Mouse (Mus musculus) lung, postnatal 25 days (tissue): ENCODE results near the gene Gucy2e.

Experiments used
- DNase-seq: peaks from one replicate; pipeline ENCODE4 v3.0.0; 2022; ENCODE audit warnings: low spot score

The Gucy2e gene

GRCm38 (mm10) chr11:69174722-69175121, 62.1 kb downstream of the Gucy2e start:
- no peak for DNase-seq

DNA sequence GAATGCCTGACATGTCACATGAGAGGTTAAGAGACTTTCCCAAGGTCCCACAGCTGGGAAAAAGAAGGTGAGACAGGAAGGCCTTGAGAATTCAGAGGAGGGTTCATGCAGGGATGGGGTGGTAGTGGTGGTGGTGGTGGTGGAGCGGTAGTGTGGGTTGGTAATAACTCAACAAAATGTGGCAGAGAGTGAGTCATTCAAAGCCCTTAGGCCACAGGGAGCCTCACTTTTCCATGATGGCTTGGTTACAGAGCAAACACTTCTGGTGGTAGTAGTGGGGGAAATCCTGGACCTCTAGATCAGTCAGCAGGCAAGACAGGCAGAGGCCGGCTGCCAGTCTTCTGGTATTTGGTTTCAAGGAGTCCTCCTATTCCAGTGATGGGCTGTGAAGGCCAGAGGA, 64.2 kb downstream of the Gucy2e start:
- DNase-seq: no peak

DNA sequence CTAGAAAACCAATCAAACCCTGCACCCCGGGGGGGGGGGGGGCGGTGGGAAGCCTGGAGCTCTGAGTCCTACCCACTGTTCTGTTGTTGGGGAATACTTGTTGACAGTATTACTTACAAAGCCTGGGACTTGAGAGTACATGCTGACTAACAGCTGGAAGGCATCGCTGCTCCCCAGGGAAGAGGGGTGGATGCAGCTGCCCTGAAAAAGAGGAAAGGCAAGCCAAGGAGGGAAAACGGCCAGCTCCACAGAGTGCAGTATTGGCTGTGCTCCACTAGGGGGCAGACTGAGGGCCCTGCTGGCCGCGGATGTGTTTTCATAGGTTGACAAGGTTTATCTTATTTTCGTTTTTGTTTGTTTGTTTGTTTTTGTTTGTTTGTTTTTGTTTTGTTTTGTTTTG, 65.2 kb downstream of the Gucy2e start:
- DNase-seq: peak; percentile 68

GRCm38 (mm10) chr11:69169313-69169712, 67.5 kb downstream of the Gucy2e start:
- DNase-seq: no peak
